In the genomic region with DNA sequence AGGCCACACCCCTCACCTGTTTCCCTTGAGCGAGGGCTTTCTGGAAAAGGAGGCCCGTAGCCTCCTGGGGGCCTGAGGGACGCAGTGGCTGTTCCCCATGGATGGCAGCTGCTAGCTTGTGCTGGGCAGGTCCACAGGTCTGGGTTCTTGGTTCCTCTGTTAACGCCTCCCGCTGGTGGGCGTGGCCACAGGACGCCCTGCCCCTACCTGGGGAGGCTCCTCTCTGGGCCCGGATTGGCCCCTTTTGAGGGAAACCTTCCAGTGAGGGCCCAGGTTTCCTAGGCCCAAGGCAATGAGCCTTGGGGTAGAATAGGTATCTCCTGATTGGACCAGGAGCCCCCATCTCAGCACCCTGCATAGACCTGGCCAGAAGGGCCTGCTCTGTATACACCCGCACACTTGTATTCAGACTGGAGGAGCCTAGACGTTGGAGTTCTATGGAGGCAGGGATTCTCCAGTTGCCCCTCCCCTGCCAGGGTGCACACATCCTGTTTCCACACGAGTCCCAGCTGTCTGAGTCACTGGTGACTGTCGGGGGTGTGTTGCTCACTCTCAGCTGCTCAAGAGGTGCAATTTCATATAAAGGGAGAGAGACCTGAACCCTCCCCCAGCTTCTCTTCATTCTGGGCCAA, we compare ENCODE assay signal across 8 mouse cellular contexts. TPM values are rescaled to one million over a fixed set of nuclear protein-coding genes. Genes with fewer than 3 reads are reported as not detected.
DNase-seq lines count a peak whose midpoint lies in the region; ATAC-seq and TF ChIP-seq lines count a peak whose summit lies in the region.

No protein-coding gene starts in this region.

- H3K27me3 ChIP-seq in thymus, adult 2 months (ENCODE audit: control insufficient read depth, insufficient read depth, low read length) = no peaks in the 10 kb centered on the region
- no peaks in the 10 kb centered on the region for H3K27me3 ChIP-seq in limb, embryonic 12.5 days
- no peaks in the 10 kb centered on the region for H3K27me3 ChIP-seq in midbrain, embryonic 16.5 days (ENCODE audit: control insufficient read depth, insufficient read depth, low read depth, low read length)

- 0 out of 2 replicates have a peak, but pooled peaks cover 3% of the 10 kb centered on the region for H3K36me3 ChIP-seq in thymus, adult 2 months (ENCODE audit: control insufficient read depth, insufficient read depth, low read length)
- peaks cover 47% of the 10 kb centered on the region for H3K36me3 ChIP-seq in limb, embryonic 12.5 days
- H3K36me3 ChIP-seq in midbrain, embryonic 16.5 days (ENCODE audit: control insufficient read depth, insufficient read depth, low read length) = peaks cover 32% of the 10 kb centered on the region

- H3K27ac ChIP-seq in thymus, adult 2 months (ENCODE audit: control insufficient read depth, insufficient read depth, low read length) = no peak overlapping the region
- H3K27ac ChIP-seq in limb, embryonic 12.5 days = no peak overlapping the region
- no peak overlapping the region for H3K27ac ChIP-seq in midbrain, embryonic 16.5 days (ENCODE audit: low read length)

- 72% methylated on average over 12 of the region's 12 CpGs for WGBS in thymus, adult 2 months
- WGBS in limb, embryonic 12.5 days = 21% methylated on average over 12 of the region's 12 CpGs
- WGBS in midbrain, embryonic 16.5 days = 26% methylated on average over 12 of the region's 12 CpGs

- TF ChIP-seq CTCF in thymus, adult 2 months (IDR thresholded peaks at IDR 0.05; ENCODE audit: borderline replicate concordance, control insufficient read depth, extremely low read depth, insufficient read depth, low read length, poor library complexity) = no peak

- peaks cover 4% of the 10 kb centered on the region for H3K4me1 ChIP-seq in thymus, adult 2 months (replicated peaks; ENCODE audit: control insufficient read depth, insufficient read depth, low read length)
- H3K4me1 ChIP-seq in limb, embryonic 12.5 days (replicated peaks) = peaks cover 17% of the 10 kb centered on the region
- H3K4me1 ChIP-seq in midbrain, embryonic 16.5 days (ENCODE audit: control insufficient read depth, insufficient read depth, low read length) = peaks cover 3% of the 10 kb centered on the region

- H3K9me3 ChIP-seq in limb, embryonic 12.5 days = no peaks in the 10 kb centered on the region
- H3K9me3 ChIP-seq in midbrain, embryonic 16.5 days (replicated peaks; ENCODE audit: control insufficient read depth, low read length, poor library complexity, severe bottlenecking) = no peaks in the 10 kb centered on the region

- H3K4me3 ChIP-seq in thymus, adult 2 months (ENCODE audit: control insufficient read depth, insufficient read depth, low read length) = peak overlapping the region; percentile 9; the same call in 1 of the 2 replicates
- H3K4me3 ChIP-seq in limb, embryonic 12.5 days (replicated peaks) = peak overlapping the region; percentile 21
- no peak overlapping the region for H3K4me3 ChIP-seq in midbrain, embryonic 16.5 days (ENCODE audit: low read depth, low read length)

- ATAC-seq in limb, embryonic 12.5 days (ENCODE audit: insufficient number of reproducible peaks, insufficient read depth, low FRiP score, low TSS enrichment, low read depth) = peak; percentile 42; the same call in 1 of the 2 replicates
- no peak for ATAC-seq in midbrain, embryonic 16.5 days

- 0 out of 2 replicates have a peak overlapping the region, but pooled peaks have one; percentile 34 for H3K9ac ChIP-seq in limb, embryonic 12.5 days (replicated peaks)
- peak overlapping the region; percentile 34; the same call in 1 of the 2 replicates for H3K9ac ChIP-seq in midbrain, embryonic 16.5 days (ENCODE audit: low read depth, low read length)

- peak; percentile 64 for DNase-seq in adrenal gland, adult 2 months
- DNase-seq in adrenal gland, postnatal 4 days (ENCODE audit: low spot score in 2 of 2) = no peak
- DNase-seq in thymus, adult 2 months = no peak
- no peak for DNase-seq in thymus, postnatal 14 days
- DNase-seq in gastrocnemius, postnatal 25 days = no peak
- DNase-seq in embryo, embryonic 9.5 days (ENCODE audit: extremely low spot score) = no peak

- TF ChIP-seq POLR2A in thymus, adult 2 months (IDR thresholded peaks at IDR 0.05; ENCODE audit: control insufficient read depth, extremely low read depth, insufficient read depth, low read length, poor library complexity) = no peak

- H3K4me2 ChIP-seq in limb, embryonic 12.5 days = peak overlapping the region; percentile 30
- H3K4me2 ChIP-seq in midbrain, embryonic 16.5 days (ENCODE audit: low read length) = no peak overlapping the region

RNA-seq across cellular contexts. Expression of a gene that starts 6.1 kb away (rescaled TPM):
- total RNA-seq in adrenal gland, adult 2 months (2021) = 10 to 100 TPM; 18.7 to 23.9 TPM
- polyA plus RNA-seq in adrenal gland, adult 2 months (2012; rRNA removed) = 62.2 and 69.6 TPM in 2 replicates
- 10 to 100 TPM; 26.9 to 27.8 TPM for total RNA-seq in adrenal gland, postnatal 4 days (2021)
- 141 and 145 TPM in 2 replicates for polyA plus RNA-seq in thymus, adult 2 months (2012; rRNA removed)
- 29.2 and 32.8 TPM in 2 replicates for polyA plus RNA-seq in limb, embryonic 12.5 days (2016; fragmentation: Nextera tagmentation; extraction: Ambion mirVana)
- 26.8 and 26.9 TPM in 2 replicates for polyA plus RNA-seq in midbrain, embryonic 16.5 days (2015; fragmentation: Nextera tagmentation; extraction: Ambion mirVana)
- total RNA-seq in gastrocnemius, postnatal 25 days (2021) = 1 to 10 TPM; 5.4 to 6.9 TPM

RNA-seq across cellular contexts. Expression of a gene that starts 7.3 kb away (rescaled TPM):
- 10 to 100 TPM; 42.6 to 47.2 TPM for total RNA-seq in adrenal gland, adult 2 months (2021)
- polyA plus RNA-seq in adrenal gland, adult 2 months (2012; rRNA removed) = 46.6 and 60.3 TPM in 2 replicates
- 10 to 100 TPM; 41.5 to 47.3 TPM for total RNA-seq in adrenal gland, postnatal 4 days (2021)
- 154 and 158 TPM in 2 replicates for polyA plus RNA-seq in thymus, adult 2 months (2012; rRNA removed)
- polyA plus RNA-seq in limb, embryonic 12.5 days (2016; fragmentation: Nextera tagmentation; extraction: Ambion mirVana) = 94.1 and 96.3 TPM in 2 replicates
- polyA plus RNA-seq in midbrain, embryonic 16.5 days (2015; fragmentation: Nextera tagmentation; extraction: Ambion mirVana) = 48.6 and 50.9 TPM in 2 replicates
- 10 to 100 TPM; 26.7 to 27.9 TPM for total RNA-seq in gastrocnemius, postnatal 25 days (2021)

RNA-seq across cellular contexts. Expression of a gene that starts 12.8 kb away (rescaled TPM):
- total RNA-seq in adrenal gland, adult 2 months (2021) = 10 to 100 TPM in 1 of 2 experiments, 1 to 10 TPM in 1; 3.9 to 10.2 TPM
- 2.4 and 2.6 TPM in 2 replicates for polyA plus RNA-seq in adrenal gland, adult 2 months (2012; rRNA removed)
- total RNA-seq in adrenal gland, postnatal 4 days (2021) = 1 to 10 TPM; 4.1 to 4.7 TPM
- 2.0 and 9.5 TPM in 2 replicates for polyA plus RNA-seq in thymus, adult 2 months (2012; rRNA removed)
- polyA plus RNA-seq in limb, embryonic 12.5 days (2016; fragmentation: Nextera tagmentation; extraction: Ambion mirVana) = 0.45 and 0.66 TPM in 2 replicates
- polyA plus RNA-seq in midbrain, embryonic 16.5 days (2015; fragmentation: Nextera tagmentation; extraction: Ambion mirVana) = 2.0 and 2.7 TPM in 2 replicates
- 100 to 1,000 TPM; 169 to 182 TPM for total RNA-seq in gastrocnemius, postnatal 25 days (2021)

RNA-seq across cellular contexts. Expression of a gene that starts 25.4 kb away (rescaled TPM):
- total RNA-seq in adrenal gland, adult 2 months (2021) = 1 to 10 TPM; 2.7 to 7.2 TPM
- polyA plus RNA-seq in adrenal gland, adult 2 months (2012; rRNA removed) = 1.7 and 2.6 TPM in 2 replicates
- total RNA-seq in adrenal gland, postnatal 4 days (2021) = 1 to 10 TPM; 3.7 to 4.8 TPM
- 10.0 and 10.8 TPM in 2 replicates for polyA plus RNA-seq in thymus, adult 2 months (2012; rRNA removed)
- 1.8 TPM in 2 replicates for polyA plus RNA-seq in limb, embryonic 12.5 days (2016; fragmentation: Nextera tagmentation; extraction: Ambion mirVana)
- polyA plus RNA-seq in midbrain, embryonic 16.5 days (2015; fragmentation: Nextera tagmentation; extraction: Ambion mirVana) = 3.7 and 4.2 TPM in 2 replicates
- 1 to 10 TPM; 2.9 to 3.9 TPM for total RNA-seq in gastrocnemius, postnatal 25 days (2021)

RNA-seq across cellular contexts. Expression of a gene that starts 26.9 kb away (rescaled TPM):
- 1 to 10 TPM; 1.7 to 2.2 TPM for total RNA-seq in adrenal gland, adult 2 months (2021)
- 2.2 and 2.9 TPM in 2 replicates for polyA plus RNA-seq in adrenal gland, adult 2 months (2012; rRNA removed)
- total RNA-seq in adrenal gland, postnatal 4 days (2021) = 1 to 10 TPM; 5.9 to 8.0 TPM
- 1.6 TPM in 2 replicates for polyA plus RNA-seq in thymus, adult 2 months (2012; rRNA removed)
- 0.50 and 0.95 TPM in 2 replicates for polyA plus RNA-seq in limb, embryonic 12.5 days (2016; fragmentation: Nextera tagmentation; extraction: Ambion mirVana)
- 4.4 and 4.9 TPM in 2 replicates for polyA plus RNA-seq in midbrain, embryonic 16.5 days (2015; fragmentation: Nextera tagmentation; extraction: Ambion mirVana)
- under 1 TPM in 1 of 2 experiments, not detected in 1; 0.16 TPM for total RNA-seq in gastrocnemius, postnatal 25 days (2021)
